Mouse (Mus musculus): ENCODE measurements around the gene Zfr2. TPM values are rescaled to one million over a fixed set of nuclear protein-coding genes. Genes with fewer than 3 reads are reported as not detected.

The Zfr2 gene
- total and polyA plus RNA-seq, 3 experiments: 0.81 to 1.4 TPM; not detected in 1

- no peaks in the 10 kb centered on the region; a peak in 1 of 4 replicates for H3K36me3 ChIP-seq (ENCODE audit: control insufficient read depth in 1 of 2, insufficient read depth in 2 of 2, low read length in 2 of 2)
- H3K79me2 ChIP-seq (ENCODE audit: control insufficient read depth, insufficient read depth, low read length, poor library complexity): peaks cover 8% of the 10 kb centered on the region
- no peak overlapping the region for H3K4me3 ChIP-seq (ENCODE audit: control insufficient read depth in 1 of 2, insufficient read depth in 1 of 2, low read depth in 2 of 2, low read length in 2 of 2)
- H3K4me1 ChIP-seq (ENCODE audit: control insufficient read depth in 1 of 2, insufficient read depth in 2 of 2, low read length in 2 of 2): peaks cover 0 to 16% of the 10 kb centered on the region in 2 experiments; a peak in 3 of 4 replicates
- H3K9me3 ChIP-seq (replicated peaks; ENCODE audit: insufficient read depth, low read length): no peaks in the 10 kb centered on the region
- TF ChIP-seq ZNF384 (IDR thresholded peaks at IDR 0.05; ENCODE audit: low read depth, low read length): no peak
- no peak for TF ChIP-seq USF2 (IDR thresholded peaks at IDR 0.05; ENCODE audit: borderline replicate concordance in 1 of 2, insufficient read depth in 1 of 2, low read depth in 1 of 2, low read length in 2 of 2)
- TF ChIP-seq KAT2A (conservative IDR thresholded peaks at IDR 0.05; ENCODE audit: low read depth, low read length): no peak
- TF ChIP-seq TBP (IDR thresholded peaks at IDR 0.05; ENCODE audit: low read depth, low read length): no peak
- TF ChIP-seq TAL1 (IDR thresholded peaks at IDR 0.05; ENCODE audit: low read length): no peak
- TF ChIP-seq NRF1 (IDR thresholded peaks at IDR 0.05; ENCODE audit: insufficient read depth, low read depth, low read length, poor library complexity, severe bottlenecking): no peak
- TF ChIP-seq ELF1 (IDR thresholded peaks at IDR 0.05; ENCODE audit: low read depth, low read length): no peak
- no peak for TF ChIP-seq MYC (IDR thresholded peaks at IDR 0.05; ENCODE audit: low read depth, low read length)
- no peak for TF ChIP-seq MYB (IDR thresholded peaks at IDR 0.05; ENCODE audit: low read depth, low read length)
- no peak for TF ChIP-seq SMC3 (IDR thresholded peaks at IDR 0.05; ENCODE audit: low read depth, low read length)
- no peak for TF ChIP-seq ETS1 (IDR thresholded peaks at IDR 0.05; ENCODE audit: low read depth, low read length)
- no peak overlapping the region for H3K27ac ChIP-seq (ENCODE audit: control insufficient read depth, low read depth, low read length)
- DNase-seq (ENCODE audit: low read depth, low spot score): no peak
- no peak overlapping the region for H3K9ac ChIP-seq (ENCODE audit: control insufficient read depth, low read depth, low read length, poor library complexity, severe bottlenecking)
- H3K27me3 ChIP-seq (ENCODE audit: control insufficient read depth in 1 of 2, insufficient read depth in 2 of 2, low read length in 2 of 2): no peaks in the 10 kb centered on the region
These were observed 45.8 kb upstream of the Zfr2 start for GRCm38 (mm10) chr10:81187161-81187560.

- Histone ChIP-seq H3K36me3 (ENCODE audit: control insufficient read depth in 1 of 2, insufficient read depth in 2 of 2, low read length in 2 of 2) (no peaks in the 10 kb centered on the region), H3K27ac (ENCODE audit: control insufficient read depth, low read depth, low read length) (no peak overlapping the region), H3K79me2 (ENCODE audit: control insufficient read depth, insufficient read depth, low read length, poor library complexity) (peaks cover 3% of the 10 kb centered on the region; the same call in 1 of the 2 replicates), H3K27me3 (ENCODE audit: control insufficient read depth in 1 of 2, insufficient read depth in 2 of 2, low read length in 2 of 2) (no peaks in the 10 kb centered on the region), H3K9me3 (replicated peaks; ENCODE audit: insufficient read depth, low read length) (no peaks in the 10 kb centered on the region), H3K4me1 (ENCODE audit: control insufficient read depth in 1 of 2, insufficient read depth in 2 of 2, low read length in 2 of 2) (peaks cover 0 to 14% of the 10 kb centered on the region in 2 experiments; a peak in 2 of 4 replicates), H3K9ac (ENCODE audit: control insufficient read depth, low read depth, low read length, poor library complexity, severe bottlenecking) (no peak overlapping the region), H3K4me3 (ENCODE audit: control insufficient read depth in 1 of 2, insufficient read depth in 1 of 2, low read depth in 2 of 2, low read length in 2 of 2) (no peak overlapping the region)
- TF ChIP-seq ELF1 (IDR thresholded peaks at IDR 0.05; ENCODE audit: low read depth, low read length) (no peak), TCF12 (IDR thresholded peaks at IDR 0.05; ENCODE audit: low read depth, low read length) (no peak), KAT2A (conservative IDR thresholded peaks at IDR 0.05; ENCODE audit: low read depth, low read length) (no peak), HCFC1 (IDR thresholded peaks at IDR 0.05; ENCODE audit: low read depth, low read length) (no peak), ZMIZ1 (IDR thresholded peaks at IDR 0.05; ENCODE audit: low read depth, low read length) (no peak), CHD1 (IDR thresholded peaks at IDR 0.05; ENCODE audit: low read depth, low read length) (no peak), ZKSCAN1 (IDR thresholded peaks at IDR 0.05; ENCODE audit: low read depth, low read length) (no peak), CTCF (IDR thresholded peaks at IDR 0.05 in 2 of 3, conservative IDR thresholded peaks at IDR 0.05 in 1 of 3; ENCODE audit: control insufficient read depth in 1 of 3, insufficient read depth in 1 of 3, low read depth in 2 of 3, low read length in 3 of 3, poor library complexity in 1 of 3, severe bottlenecking in 1 of 3) (no peak), MAFK (IDR thresholded peaks at IDR 0.05; ENCODE audit: borderline replicate concordance, low read depth, low read length) (no peak), MYC (IDR thresholded peaks at IDR 0.05; ENCODE audit: low read depth, low read length) (no peak), GATA1 (IDR thresholded peaks at IDR 0.05; ENCODE audit: low read depth, low read length) (no peak), MEF2A (IDR thresholded peaks at IDR 0.05; ENCODE audit: extremely low read depth, insufficient replicate concordance, low read depth, low read length, poor library complexity, severe bottlenecking) (no peak), UBTF (IDR thresholded peaks at IDR 0.05; ENCODE audit: borderline replicate concordance, insufficient read depth, low read depth, low read length) (no peak), E2F4 (IDR thresholded peaks at IDR 0.05; ENCODE audit: borderline replicate concordance, low read depth, low read length) (no peak), ETS1 (IDR thresholded peaks at IDR 0.05; ENCODE audit: low read depth, low read length) (no peak)
- DNase-seq (ENCODE audit: low read depth, low spot score): no peak
These were observed 43.1 kb upstream of the Zfr2 start for GRCm38 (mm10) chr10:81189821-81190220.

Data from MEL (cell line).